Mouse (Mus musculus): ENCODE data around the gene Ntm. TPM values are rescaled to one million over a fixed set of nuclear protein-coding genes. Genes with fewer than 3 reads are reported as not detected.

Gene Ntm
- polyA plus RNA-seq, 1 experiment: 5.4 TPM

DNA sequence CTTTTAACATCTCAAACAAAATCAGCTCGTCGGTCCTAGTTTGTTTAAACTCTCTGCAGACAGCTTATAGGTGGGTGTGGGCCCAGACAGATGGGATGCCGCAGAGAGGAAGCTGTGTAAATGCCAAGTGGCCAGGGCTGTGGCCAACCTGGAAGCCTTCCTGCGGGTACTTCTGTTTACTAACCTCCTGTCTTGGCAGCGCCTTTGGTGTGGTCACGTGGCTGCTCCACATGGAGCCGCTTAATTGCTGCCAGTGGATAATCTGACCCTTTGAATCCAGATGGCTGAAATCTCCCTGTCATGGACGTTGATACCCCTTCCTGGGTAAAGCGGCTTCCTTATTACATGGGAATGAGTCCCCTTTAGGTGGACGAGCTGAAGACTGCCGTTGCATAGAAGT, 742.4 kb downstream of the Ntm start:
- H3K27ac ChIP-seq (ENCODE audit: control insufficient read depth, insufficient read depth, low read depth, low read length): no peak overlapping the region
- no peak overlapping the region for H3K4me3 ChIP-seq (ENCODE audit: control insufficient read depth, low read depth, low read length)
- no peaks in the 10 kb centered on the region for H3K36me3 ChIP-seq (ENCODE audit: control insufficient read depth, insufficient read depth, low read length)
- TF ChIP-seq CTCF (IDR thresholded peaks at IDR 0.05; ENCODE audit: control insufficient read depth, insufficient read depth, insufficient replicate concordance, low read depth, low read length) (no peak), POLR2A (IDR thresholded peaks at IDR 0.05; ENCODE audit: control insufficient read depth, low read depth, low read length) (no peak)
- no peaks in the 10 kb centered on the region for H3K27me3 ChIP-seq (ENCODE audit: control insufficient read depth, insufficient read depth, low read length)
- no peaks in the 10 kb centered on the region for H3K4me1 ChIP-seq (ENCODE audit: control insufficient read depth, insufficient read depth, low read length)

GRCm38 (mm10) chr9:29217951-29218350, 745.0 kb downstream of the Ntm start:
- no peak for TF ChIP-seq CTCF (IDR thresholded peaks at IDR 0.05; ENCODE audit: control insufficient read depth, insufficient read depth, insufficient replicate concordance, low read depth, low read length)
- TF ChIP-seq POLR2A (IDR thresholded peaks at IDR 0.05; ENCODE audit: control insufficient read depth, low read depth, low read length): no peak
- Histone ChIP-seq H3K4me1 (ENCODE audit: control insufficient read depth, insufficient read depth, low read length) (no peaks in the 10 kb centered on the region), H3K36me3 (ENCODE audit: control insufficient read depth, insufficient read depth, low read length) (no peaks in the 10 kb centered on the region), H3K27ac (ENCODE audit: control insufficient read depth, insufficient read depth, low read depth, low read length) (no peak overlapping the region), H3K27me3 (ENCODE audit: control insufficient read depth, insufficient read depth, low read length) (no peaks in the 10 kb centered on the region), H3K4me3 (ENCODE audit: control insufficient read depth, low read depth, low read length) (no peak overlapping the region)

GRCm38 (mm10) chr9:29216528-29216927, 746.4 kb downstream of the Ntm start:
- Histone ChIP-seq H3K36me3 (ENCODE audit: control insufficient read depth, insufficient read depth, low read length) (no peaks in the 10 kb centered on the region), H3K4me1 (ENCODE audit: control insufficient read depth, insufficient read depth, low read length) (no peaks in the 10 kb centered on the region), H3K27ac (ENCODE audit: control insufficient read depth, insufficient read depth, low read depth, low read length) (no peak overlapping the region), H3K4me3 (ENCODE audit: control insufficient read depth, low read depth, low read length) (no peak overlapping the region), H3K27me3 (ENCODE audit: control insufficient read depth, insufficient read depth, low read length) (no peaks in the 10 kb centered on the region)
- no peak for TF ChIP-seq POLR2A (IDR thresholded peaks at IDR 0.05; ENCODE audit: control insufficient read depth, low read depth, low read length)
- no peak for TF ChIP-seq CTCF (IDR thresholded peaks at IDR 0.05; ENCODE audit: control insufficient read depth, insufficient read depth, insufficient replicate concordance, low read depth, low read length)

GRCm38 (mm10) chr9:29215796-29216195, 747.1 kb downstream of the Ntm start:
- no peaks in the 10 kb centered on the region for H3K4me1 ChIP-seq (ENCODE audit: control insufficient read depth, insufficient read depth, low read length)

GRCm38 (mm10) chr9:29215241-29215640, 747.7 kb downstream of the Ntm start:
- Histone ChIP-seq H3K27ac (ENCODE audit: control insufficient read depth, insufficient read depth, low read depth, low read length) (no peak overlapping the region), H3K36me3 (ENCODE audit: control insufficient read depth, insufficient read depth, low read length) (no peaks in the 10 kb centered on the region), H3K4me1 (ENCODE audit: control insufficient read depth, insufficient read depth, low read length) (no peaks in the 10 kb centered on the region), H3K4me3 (ENCODE audit: control insufficient read depth, low read depth, low read length) (no peak overlapping the region), H3K27me3 (ENCODE audit: control insufficient read depth, insufficient read depth, low read length) (no peaks in the 10 kb centered on the region)
- TF ChIP-seq POLR2A (IDR thresholded peaks at IDR 0.05; ENCODE audit: control insufficient read depth, low read depth, low read length) (no peak), CTCF (IDR thresholded peaks at IDR 0.05; ENCODE audit: control insufficient read depth, insufficient read depth, insufficient replicate concordance, low read depth, low read length) (no peak)

More at GRCm38 (mm10) chr9:29215796-29216195, 747.1 kb downstream of the Ntm start:
- TF ChIP-seq CTCF (IDR thresholded peaks at IDR 0.05; ENCODE audit: control insufficient read depth, insufficient read depth, insufficient replicate concordance, low read depth, low read length): no peak
- no peak for TF ChIP-seq POLR2A (IDR thresholded peaks at IDR 0.05; ENCODE audit: control insufficient read depth, low read depth, low read length)
- no peak overlapping the region for H3K27ac ChIP-seq (ENCODE audit: control insufficient read depth, insufficient read depth, low read depth, low read length)
- H3K27me3 ChIP-seq (ENCODE audit: control insufficient read depth, insufficient read depth, low read length): no peaks in the 10 kb centered on the region
- H3K4me3 ChIP-seq (ENCODE audit: control insufficient read depth, low read depth, low read length): no peak overlapping the region
- no peaks in the 10 kb centered on the region for H3K36me3 ChIP-seq (ENCODE audit: control insufficient read depth, insufficient read depth, low read length)

DNA sequence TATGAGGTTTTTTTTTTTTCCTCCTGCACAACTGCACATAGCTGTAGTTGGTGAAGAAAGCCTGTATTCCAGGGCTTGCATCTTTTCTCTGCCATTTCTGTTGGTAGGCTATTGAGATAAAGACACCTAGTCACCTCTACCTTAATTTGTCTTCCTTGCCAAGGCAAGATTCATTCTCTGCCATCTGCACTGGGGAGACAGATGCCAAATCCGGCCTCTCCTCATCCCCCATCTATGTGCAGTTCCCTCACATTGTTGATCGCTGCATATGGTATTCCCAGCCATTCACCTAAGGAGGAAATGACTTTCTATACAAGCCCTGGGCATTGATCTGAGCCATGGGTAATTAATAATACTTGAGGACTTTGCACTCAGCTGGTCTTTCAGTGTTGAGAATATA, 753.7 kb downstream of the Ntm start:
- no peaks in the 10 kb centered on the region for H3K36me3 ChIP-seq (ENCODE audit: control insufficient read depth, insufficient read depth, low read length)
- no peak overlapping the region for H3K27ac ChIP-seq (ENCODE audit: control insufficient read depth, insufficient read depth, low read depth, low read length)
- H3K4me3 ChIP-seq (ENCODE audit: control insufficient read depth, low read depth, low read length): no peak overlapping the region
- H3K27me3 ChIP-seq (ENCODE audit: control insufficient read depth, insufficient read depth, low read length): no peaks in the 10 kb centered on the region
- TF ChIP-seq POLR2A (IDR thresholded peaks at IDR 0.05; ENCODE audit: control insufficient read depth, low read depth, low read length) (no peak), CTCF (IDR thresholded peaks at IDR 0.05; ENCODE audit: control insufficient read depth, insufficient read depth, insufficient replicate concordance, low read depth, low read length) (no peak)
- H3K4me1 ChIP-seq (ENCODE audit: control insufficient read depth, insufficient read depth, low read length): no peaks in the 10 kb centered on the region

GRCm38 (mm10) chr9:29208142-29208541, 754.8 kb downstream of the Ntm start:
- Histone ChIP-seq H3K27ac (ENCODE audit: control insufficient read depth, insufficient read depth, low read depth, low read length) (no peak overlapping the region), H3K4me1 (ENCODE audit: control insufficient read depth, insufficient read depth, low read length) (no peaks in the 10 kb centered on the region), H3K27me3 (ENCODE audit: control insufficient read depth, insufficient read depth, low read length) (no peaks in the 10 kb centered on the region), H3K4me3 (ENCODE audit: control insufficient read depth, low read depth, low read length) (no peak overlapping the region), H3K36me3 (ENCODE audit: control insufficient read depth, insufficient read depth, low read length) (no peaks in the 10 kb centered on the region)
- TF ChIP-seq CTCF (IDR thresholded peaks at IDR 0.05; ENCODE audit: control insufficient read depth, insufficient read depth, insufficient replicate concordance, low read depth, low read length) (no peak), POLR2A (IDR thresholded peaks at IDR 0.05; ENCODE audit: control insufficient read depth, low read depth, low read length) (no peak)

- H3K27me3 ChIP-seq (ENCODE audit: control insufficient read depth, insufficient read depth, low read length): no peaks in the 10 kb centered on the region
- H3K27ac ChIP-seq (ENCODE audit: control insufficient read depth, insufficient read depth, low read depth, low read length): no peak overlapping the region
- no peaks in the 10 kb centered on the region for H3K36me3 ChIP-seq (ENCODE audit: control insufficient read depth, insufficient read depth, low read length)
- no peaks in the 10 kb centered on the region for H3K4me1 ChIP-seq (ENCODE audit: control insufficient read depth, insufficient read depth, low read length)
- no peak for TF ChIP-seq CTCF (IDR thresholded peaks at IDR 0.05; ENCODE audit: control insufficient read depth, insufficient read depth, insufficient replicate concordance, low read depth, low read length)
- TF ChIP-seq POLR2A (IDR thresholded peaks at IDR 0.05; ENCODE audit: control insufficient read depth, low read depth, low read length): no peak
- H3K4me3 ChIP-seq (ENCODE audit: control insufficient read depth, low read depth, low read length): no peak overlapping the region
Observed at GRCm38 (mm10) chr9:29205680-29206079, 757.3 kb downstream of the Ntm start.
